Mouse (Mus musculus) heart, embryonic 14.5 days (tissue): ENCODE results near the gene Npm3. TPM values are rescaled to one million over a fixed set of nuclear protein-coding genes. Genes with fewer than 3 reads are reported as not detected.

Experiments
- ATAC-seq: fragments of 200-750 bp; cut with Nextera tagmentation; 2 replicates; pipeline ENCODE4 v1.8.0; 2017; ENCODE audit warnings: low read depth, moderate TSS enrichment; ENCODE audit not compliant: insufficient number of reproducible peaks, insufficient read depth, low FRiP score
- H3K27ac ChIP-seq, 2 experiments: fragments of 200-500 bp in 1 of 2; fragments of 300-500 bp in 1 of 2; sonication (generic) in 1 of 2; replicated peaks in 1 of 2; 2 replicates each; pipeline ENCODE4 v1.5.1; 2012 to 2014; ENCODE audit warnings: low read depth in 2 of 2, low read length in 2 of 2, control low read depth in 1 of 2, mild to moderate bottlenecking in 1 of 2, mixed read lengths in 1 of 2; ENCODE audit not compliant: control insufficient read depth in 1 of 2, insufficient read depth in 1 of 2
- H3K27me3 ChIP-seq: fragments of 300-500 bp; sonication (generic); 2 replicates; pipeline ENCODE4 v1.6.1; 2014; ENCODE audit warnings: mild to moderate bottlenecking, low read length, control low read depth; ENCODE audit not compliant: control insufficient read depth, insufficient read depth
- H3K36me3 ChIP-seq: fragments of 300-500 bp; sonication (generic); 2 replicates; pipeline ENCODE4 v1.6.1; 2014; ENCODE audit warnings: mild to moderate bottlenecking, control low read depth, low read length, mixed read lengths; ENCODE audit not compliant: control insufficient read depth, insufficient read depth
- H3K4me1 ChIP-seq, 2 experiments: fragments of 200-500 bp in 1 of 2; fragments of 300-500 bp in 1 of 2; sonication (generic) in 1 of 2; 2 replicates each; pipeline ENCODE4 v1.6.1; 2012 to 2014; ENCODE audit warnings: low read length in 2 of 2, control low read depth in 1 of 2, mixed read lengths in 1 of 2; ENCODE audit not compliant: control insufficient read depth in 2 of 2, insufficient read depth in 2 of 2
- H3K4me2 ChIP-seq: fragments of 300-500 bp; sonication (generic); 2 replicates; pipeline ENCODE4 v1.6.1; 2014; ENCODE audit warnings: mild to moderate bottlenecking, low read length
- H3K4me3 ChIP-seq, 2 experiments: fragments of 200-500 bp in 1 of 2; fragments of 300-500 bp in 1 of 2; sonication (generic) in 1 of 2; 2 replicates each; pipeline ENCODE4 v1.5.1; 2012 to 2014; ENCODE audit warnings: low read length in 2 of 2, mild to moderate bottlenecking in 2 of 2, control low read depth in 1 of 2, low read depth in 1 of 2, moderate library complexity in 1 of 2; ENCODE audit not compliant: control insufficient read depth in 1 of 2, insufficient read depth in 1 of 2
- H3K9ac ChIP-seq: fragments of 300-500 bp; sonication (generic); 2 replicates; pipeline ENCODE4 v1.6.1; 2014; ENCODE audit warnings: mild to moderate bottlenecking, low read length
- H3K9me3 ChIP-seq: fragments of 300-500 bp; sonication (generic); 2 replicates; pipeline ENCODE4 v1.6.1; 2016; ENCODE audit warnings: low read length, control low read depth; ENCODE audit not compliant: control insufficient read depth
- WGBS: fragments of 180-500 bp; shearing (Covaris S2); extraction: QIAGEN DNeasy Blood & Tissue Kit; methylation state at CpG from one replicate; pipeline ENCODE4 v1.1.7; 2014; 5-methylcytosine and 5-hydroxymethylcytosine counted together
- polyA plus RNA-seq: library from polyadenylated mRNA; unstranded; fragments of >200 nt; fragmentation: Nextera tagmentation; extraction: Ambion mirVana; gene quantifications from 2 replicates; pipeline ENCODE4 v1.2.1, GENCODE M21; 2014

Gene Npm3
- polyA plus RNA-seq, 1 experiment from 2014 or later = 10.2 TPM

DNA sequence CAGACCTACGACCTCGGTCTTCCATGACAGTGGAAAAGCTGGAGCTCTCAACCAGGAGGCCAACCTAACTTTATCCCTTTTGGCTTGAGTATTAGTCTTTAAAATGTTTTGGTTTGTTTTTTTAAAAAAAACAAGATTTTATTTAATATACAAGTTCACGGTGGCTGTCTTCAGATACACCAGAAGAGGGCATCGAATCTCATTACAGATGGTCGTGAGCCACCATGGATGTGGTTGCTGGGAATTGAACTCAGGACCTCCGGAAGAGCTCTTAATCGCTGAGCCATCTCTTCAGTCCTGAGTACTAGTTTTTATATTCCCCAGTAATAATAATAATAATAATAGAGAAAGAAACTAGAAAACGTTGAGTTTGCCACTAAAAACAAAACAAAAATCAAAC, 32.3 kb upstream of the Npm3 start:
- Histone ChIP-seq H3K36me3 (peaks cover 42% of the 10 kb centered on the region), H3K4me1 (peaks cover 7 to 24% of the 10 kb centered on the region in 2 experiments), H3K4me2 (peak overlapping the region; percentile 82), H3K9me3 (no peaks in the 10 kb centered on the region), H3K9ac (peak overlapping the region; percentile 31; the same call in 1 of the 2 replicates), H3K27ac (no peak overlapping the region), H3K27me3 (no peaks in the 10 kb centered on the region), H3K4me3 (peak overlapping the region in 1 of 2 experiments; percentile 86; a peak in 2 of 4 replicates)
- no peak for ATAC-seq
- 62% methylated on average over 8 of the region's 8 CpGs for WGBS

DNA sequence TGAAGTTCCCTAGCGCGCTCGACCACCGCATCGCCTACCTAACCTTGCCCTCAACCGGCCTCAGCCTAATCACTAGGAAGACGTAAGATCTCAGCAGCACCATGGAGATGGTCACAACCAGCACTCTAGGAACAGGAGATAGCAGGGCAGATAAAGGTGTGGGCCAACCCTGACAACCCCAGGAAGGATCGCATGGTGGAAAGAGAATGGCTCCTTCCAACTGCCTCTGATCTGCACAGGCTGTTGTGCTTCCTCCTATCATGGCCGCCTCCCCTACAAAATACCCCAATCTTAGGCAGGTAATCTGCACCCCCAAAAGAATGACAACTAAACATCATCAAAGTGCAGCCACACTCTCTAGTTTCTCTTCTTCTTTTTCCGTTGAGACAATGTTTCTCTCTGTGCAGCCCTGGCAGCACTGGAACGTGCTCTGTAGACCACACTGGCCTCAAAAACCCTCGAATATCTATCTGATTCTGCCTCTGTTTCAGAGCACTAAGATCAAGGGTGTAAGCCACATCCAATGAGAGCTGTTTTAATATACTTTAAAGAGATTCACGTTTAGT, 31.0 kb upstream of the Npm3 start:
- WGBS = 73% methylated on average over 13 of the region's 13 CpGs
- ATAC-seq = no peak
- H3K36me3 ChIP-seq = peaks cover 54% of the 10 kb centered on the region
- no peak overlapping the region; the same call in 1 of the 2 replicates for H3K9ac ChIP-seq
- peaks cover 7 to 24% of the 10 kb centered on the region in 2 experiments for H3K4me1 ChIP-seq
- H3K27ac ChIP-seq = no peak overlapping the region; a peak in 1 of 4 replicates
- H3K4me2 ChIP-seq = peak overlapping the region; percentile 82
- H3K4me3 ChIP-seq = no peak overlapping the region; a peak in 1 of 4 replicates
- no peaks in the 10 kb centered on the region for H3K9me3 ChIP-seq
- H3K27me3 ChIP-seq = no peaks in the 10 kb centered on the region

DNA sequence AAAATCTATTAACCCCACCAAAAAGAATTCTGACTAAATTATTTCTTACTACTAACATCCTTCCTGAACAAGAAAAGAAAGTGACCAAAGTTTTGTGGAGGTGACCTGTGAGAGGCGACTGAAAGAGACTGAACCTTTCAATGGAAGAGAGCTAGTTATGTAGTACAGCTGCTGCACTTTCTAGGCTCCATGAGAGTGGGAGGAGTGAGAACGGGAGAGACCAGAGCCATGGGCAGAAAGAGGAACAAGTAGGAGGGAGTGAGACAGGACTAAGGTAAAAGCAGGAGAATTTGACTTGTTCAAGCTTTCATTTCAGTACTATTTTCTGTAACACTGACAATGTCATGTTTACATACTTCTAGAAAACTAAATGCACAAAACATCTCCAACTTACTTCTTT, 26.1 kb upstream of the Npm3 start:
- peaks cover 100% of the 10 kb centered on the region for H3K36me3 ChIP-seq
- ATAC-seq = no peak
- peaks cover 3 to 7% of the 10 kb centered on the region in 2 experiments for H3K4me1 ChIP-seq
- H3K4me2 ChIP-seq = no peak overlapping the region
- no peak overlapping the region for H3K4me3 ChIP-seq
- no peaks in the 10 kb centered on the region for H3K9me3 ChIP-seq
- 77% methylated on average over 2 of the region's 2 CpGs for WGBS
- H3K27ac ChIP-seq = no peak overlapping the region
- no peaks in the 10 kb centered on the region for H3K27me3 ChIP-seq
- no peak overlapping the region for H3K9ac ChIP-seq

DNA sequence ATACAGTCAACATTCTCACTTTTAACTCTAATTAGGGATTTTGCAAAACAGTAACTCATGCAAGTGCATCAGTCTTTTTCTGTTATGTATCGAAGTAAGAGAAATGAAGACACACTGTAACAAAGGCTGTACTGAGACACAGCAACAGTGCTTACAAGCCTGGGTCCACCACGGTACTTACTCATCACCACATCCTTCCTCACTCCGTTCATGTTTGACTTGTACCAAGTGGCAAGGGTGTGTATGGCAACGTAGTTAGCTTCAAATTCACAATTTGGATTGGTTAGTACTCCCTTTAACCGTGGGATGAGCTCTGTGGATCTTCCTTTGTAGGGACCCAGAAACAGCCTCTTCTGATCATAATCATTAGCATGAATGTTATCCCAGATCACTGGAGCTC, 22.1 kb upstream of the Npm3 start:
- no peak overlapping the region for H3K4me3 ChIP-seq
- no peak overlapping the region for H3K27ac ChIP-seq
- H3K9ac ChIP-seq = no peak overlapping the region
- H3K36me3 ChIP-seq = peaks cover 100% of the 10 kb centered on the region
- no peak for ATAC-seq
- 89% methylated on average over 5 of the region's 5 CpGs for WGBS
- no peak overlapping the region for H3K4me2 ChIP-seq
- no peaks in the 10 kb centered on the region for H3K9me3 ChIP-seq
- no peaks in the 10 kb centered on the region for H3K4me1 ChIP-seq
- H3K27me3 ChIP-seq = no peaks in the 10 kb centered on the region

DNA sequence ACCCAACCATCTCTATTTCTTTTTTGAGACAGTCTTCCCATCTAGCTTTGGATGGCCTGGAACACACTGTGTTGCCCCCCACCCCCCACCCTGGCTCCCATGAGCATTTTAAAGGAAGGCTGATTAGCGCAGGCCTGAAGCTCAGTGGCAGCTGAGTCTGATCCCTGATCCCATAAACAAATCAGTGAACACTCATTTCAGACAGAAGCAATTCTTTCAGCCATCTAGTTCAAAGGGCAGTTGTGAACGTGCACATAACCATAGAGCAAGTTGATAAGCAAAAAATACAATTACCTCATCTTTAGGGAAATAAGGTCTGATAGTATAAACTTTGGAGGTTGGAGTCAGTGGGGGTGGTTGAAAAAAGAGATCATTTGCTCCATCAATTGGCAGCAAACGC, 11.4 kb upstream of the Npm3 start:
- WGBS = 75% methylated on average over 3 of the region's 3 CpGs
- Histone ChIP-seq H3K27ac (no peak overlapping the region), H3K27me3 (no peaks in the 10 kb centered on the region), H3K4me1 (no peaks in the 10 kb centered on the region), H3K4me2 (no peak overlapping the region), H3K36me3 (peaks cover 96% of the 10 kb centered on the region), H3K9me3 (no peaks in the 10 kb centered on the region), H3K9ac (no peak overlapping the region), H3K4me3 (no peak overlapping the region)
- no peak for ATAC-seq

DNA sequence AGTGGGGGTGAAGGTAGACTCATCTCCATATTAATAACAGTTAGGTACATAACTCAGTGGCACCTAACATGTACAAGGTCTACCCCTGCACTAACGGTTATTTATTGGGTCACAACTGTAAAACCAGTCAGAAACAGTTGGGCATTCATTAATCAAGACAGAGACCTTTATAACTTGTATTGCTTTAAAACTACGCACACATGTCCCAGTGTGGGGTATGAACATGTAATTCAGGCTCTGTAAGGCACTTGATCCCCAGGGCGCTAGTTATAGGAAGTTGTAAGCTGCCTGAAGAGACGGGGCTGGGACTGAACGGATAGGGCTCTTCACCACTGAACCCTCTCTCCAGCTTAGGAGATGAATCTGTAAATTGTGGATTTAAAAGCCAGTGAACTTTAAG, 9.3 kb upstream of the Npm3 start:
- Histone ChIP-seq H3K4me3 (no peak overlapping the region), H3K4me2 (no peak overlapping the region), H3K9ac (no peak overlapping the region), H3K36me3 (peaks cover 96% of the 10 kb centered on the region), H3K27ac (no peak overlapping the region), H3K27me3 (no peaks in the 10 kb centered on the region), H3K9me3 (no peaks in the 10 kb centered on the region), H3K4me1 (no peaks in the 10 kb centered on the region)
- no peak for ATAC-seq
- 90% methylated on average over 5 of the region's 5 CpGs for WGBS

DNA sequence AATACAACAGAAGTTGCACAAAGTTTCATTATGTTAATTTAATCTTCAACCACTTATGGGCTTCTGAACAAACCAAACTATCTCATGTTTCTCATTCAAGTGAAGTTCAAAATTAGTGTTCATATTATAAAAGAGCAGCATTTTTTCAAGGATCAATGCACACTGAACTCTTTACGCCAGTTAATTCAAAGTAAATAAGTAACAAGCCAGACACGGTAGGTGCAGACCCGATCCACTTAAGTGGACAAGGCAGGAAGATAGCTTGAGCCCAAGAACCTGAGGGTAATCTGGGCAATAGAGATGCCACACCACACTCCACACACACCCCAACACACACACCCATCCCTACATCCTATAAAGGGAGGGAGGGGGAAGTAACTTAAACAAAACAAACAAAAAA, 4.2 kb upstream of the Npm3 start:
- peaks cover 1 to 7% of the 10 kb centered on the region in 2 experiments; a peak in 3 of 4 replicates for H3K4me1 ChIP-seq
- H3K27me3 ChIP-seq = no peaks in the 10 kb centered on the region
- no peak for ATAC-seq
- H3K27ac ChIP-seq = no peak overlapping the region
- H3K36me3 ChIP-seq = peaks cover 80% of the 10 kb centered on the region
- H3K4me3 ChIP-seq = no peak overlapping the region
- H3K9ac ChIP-seq = no peak overlapping the region
- no peak overlapping the region for H3K4me2 ChIP-seq
- 94% methylated on average over 3 of the region's 3 CpGs for WGBS
- H3K9me3 ChIP-seq = no peaks in the 10 kb centered on the region

DNA sequence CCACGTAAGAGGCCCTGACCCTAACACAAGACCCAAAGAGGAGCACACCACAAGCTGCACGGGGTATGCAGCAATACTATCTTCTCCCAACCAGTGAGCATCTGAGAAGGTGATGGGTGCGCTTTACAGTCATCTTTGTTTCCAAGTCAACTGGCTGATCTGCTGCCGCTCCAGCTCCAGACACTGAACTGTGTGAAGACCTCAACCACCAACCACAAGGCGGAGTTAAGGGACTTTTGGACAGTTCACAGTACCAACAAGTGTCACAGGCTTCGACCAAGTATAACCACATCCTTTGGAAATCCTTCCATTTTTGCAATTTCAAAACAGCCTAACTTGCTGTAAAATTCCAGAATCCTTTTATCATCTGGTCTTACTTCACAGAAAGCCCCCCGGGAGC, 2.5 kb upstream of the Npm3 start:
- no peak overlapping the region for H3K4me3 ChIP-seq
- 87% methylated on average over 7 of the region's 7 CpGs for WGBS
- H3K27ac ChIP-seq = no peak overlapping the region
- no peaks in the 10 kb centered on the region for H3K9me3 ChIP-seq
- no peak overlapping the region for H3K4me2 ChIP-seq
- ATAC-seq = no peak
- peaks cover 64% of the 10 kb centered on the region for H3K36me3 ChIP-seq
- H3K4me1 ChIP-seq = peaks cover 8 to 13% of the 10 kb centered on the region in 2 experiments; a peak in 3 of 4 replicates
- H3K9ac ChIP-seq = no peak overlapping the region
- no peaks in the 10 kb centered on the region for H3K27me3 ChIP-seq
